Mouse (Mus musculus) liver, adult 2 months (tissue): ENCODE measurements around the gene Fam124a. TPM values are rescaled to one million over a fixed set of nuclear protein-coding genes. Genes with fewer than 3 reads are reported as not detected.
A peak's percentile ranks its signal among the peaks of the same experiment; 100 is the strongest.
"Not testable (repeated sequence)": the region's sequence is repeated elsewhere in the genome, so short reads cannot be mapped to it uniquely, and the experiment has no call there.

Source experiments
- DNase-seq: peaks from one replicate; pipeline ENCODE4 v3.0.0-alpha.2; 2011; ENCODE audit warnings: low read depth, low spot score; ENCODE audit errors: extremely low read depth
- H3K27ac ChIP-seq: fragments of 200-500 bp; replicated peaks from 2 replicates; pipeline ENCODE4 v1.5.1; 2012; ENCODE audit warnings: low read depth, mild to moderate bottlenecking, control low read depth, inconsistent platforms, low read length; ENCODE audit not compliant: insufficient read depth
- H3K27me3 ChIP-seq: fragments of 200-500 bp; 2 replicates; pipeline ENCODE4 v1.6.1; 2012; ENCODE audit warnings: mild to moderate bottlenecking, moderate library complexity, low read length, inconsistent platforms; ENCODE audit not compliant: control insufficient read depth, insufficient read depth
- H3K36me3 ChIP-seq: fragments of 200-500 bp; 2 replicates; pipeline ENCODE4 v1.6.1; 2012; ENCODE audit warnings: low read length, inconsistent platforms; ENCODE audit not compliant: control insufficient read depth, insufficient read depth
- H3K4me1 ChIP-seq: fragments of 200-500 bp; 2 replicates; pipeline ENCODE4 v1.6.1; 2011; ENCODE audit warnings: low read length; ENCODE audit not compliant: control insufficient read depth, insufficient read depth
- H3K4me3 ChIP-seq: fragments of 200-500 bp; 2 replicates; pipeline ENCODE4 v1.5.1; 2011; ENCODE audit warnings: low read depth, mild to moderate bottlenecking, control low read depth, low read length, moderate library complexity; ENCODE audit not compliant: insufficient read depth
- H3K79me2 ChIP-seq: fragments of 200-500 bp; 2 replicates; pipeline ENCODE4 v1.6.1; 2012; ENCODE audit warnings: inconsistent platforms, mild to moderate bottlenecking, low read length, moderate library complexity; ENCODE audit not compliant: control insufficient read depth, insufficient read depth
- H3K9ac ChIP-seq: fragments of 200-500 bp; 2 replicates; pipeline ENCODE4 v1.6.1; 2012; ENCODE audit warnings: low read depth, mild to moderate bottlenecking, control low read depth, inconsistent platforms, low read length
- CTCF ChIP-seq: fragments of 200-500 bp; IDR thresholded peaks from 2 replicates; pipeline ENCODE4 v1.5.1; 2011; ENCODE audit warnings: low read depth, low read length, control low read depth
- POLR2A ChIP-seq: fragments of 200-500 bp; IDR thresholded peaks from 2 replicates; pipeline ENCODE4 v1.6.1; 2011; ENCODE audit warnings: low read length, control low read depth; ENCODE audit not compliant: insufficient read depth; ENCODE audit errors: extremely low read depth
- WGBS: fragments of 180-500 bp; shearing (Covaris S2); methylation state at CpG from one replicate; pipeline ENCODE4 v1.1.7; 2018; 5-methylcytosine and 5-hydroxymethylcytosine counted together
- polyA plus RNA-seq: library from polyadenylated mRNA; depleted of rRNA; stranded (reverse); fragments of >200 nt; gene quantifications from 2 replicates; pipeline ENCODE4 v1.2.3, GENCODE M21; 2012
- total RNA-seq: library from RNA; depleted of rRNA; stranded (reverse); fragments of >200 nt; gene quantifications from 2 replicates; pipeline ENCODE4 v1.2.3, GENCODE M21; 2014

Fam124a gene
- total and polyA plus RNA-seq, 2 experiments: 4.2 to 9.8 TPM

DNA sequence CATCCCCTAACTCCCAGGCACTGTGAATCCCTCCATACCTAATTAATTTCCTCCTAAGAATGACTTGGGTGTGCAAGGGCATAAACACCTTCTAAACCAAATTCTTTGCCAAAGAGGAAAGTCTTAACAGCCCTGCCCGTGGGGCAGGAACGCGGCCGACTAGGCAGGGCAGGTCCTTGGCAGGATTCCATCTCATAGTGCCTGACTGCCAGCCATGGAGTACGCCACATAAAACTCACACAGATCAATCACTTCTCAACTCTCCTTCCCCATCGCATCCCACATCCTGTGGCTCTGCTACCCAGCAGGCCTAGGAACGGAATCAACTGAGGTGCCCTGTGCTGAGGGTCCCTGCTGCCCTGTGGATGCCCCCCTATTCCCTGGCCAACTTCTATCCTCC is 8.1 kb downstream of the Fam124a start:
- 61% methylated on average over 7 of the region's 7 CpGs for WGBS
- no peak overlapping the region for H3K4me3 ChIP-seq
- no peaks in the 10 kb centered on the region for H3K27me3 ChIP-seq
- H3K79me2 ChIP-seq: peaks cover 3% of the 10 kb centered on the region; the same call in 1 of the 2 replicates
- H3K36me3 ChIP-seq: peaks cover 2% of the 10 kb centered on the region; the same call in 1 of the 2 replicates
- no peak overlapping the region for H3K9ac ChIP-seq
- TF ChIP-seq POLR2A (no peak), CTCF (no peak)
- DNase-seq: peak; percentile 24
- no peaks in the 10 kb centered on the region for H3K4me1 ChIP-seq
- no peak overlapping the region for H3K27ac ChIP-seq

DNA sequence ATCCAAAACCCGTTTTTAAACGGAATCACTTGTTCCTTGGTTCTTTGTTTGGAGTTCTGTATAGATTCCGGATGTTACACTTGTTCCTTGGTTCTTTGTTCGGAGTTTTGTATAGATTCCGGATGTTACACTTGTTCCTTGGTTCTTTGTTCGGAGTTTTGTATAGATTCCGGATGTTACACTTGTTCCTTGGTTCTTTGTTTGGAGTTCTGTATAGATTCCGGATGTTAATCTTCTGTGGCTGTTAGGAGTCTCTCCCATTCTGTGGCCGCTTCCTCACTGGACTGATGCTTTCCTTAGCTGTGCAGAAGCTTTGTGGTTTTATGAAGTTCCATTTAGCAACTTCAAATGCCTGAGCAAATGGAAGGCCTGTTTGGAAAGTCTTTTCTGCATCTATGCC is 11.3 kb downstream of the Fam124a start, which contains the start of gene Gm4131:
Gene Gm4131, minus strand, starts transcription at position 101 of the 400 bp plus-strand sequence.
- H3K9ac ChIP-seq, H3K79me2 ChIP-seq, H3K4me1 ChIP-seq, DNase-seq, H3K27ac ChIP-seq, H3K36me3 ChIP-seq, H3K27me3 ChIP-seq, H3K4me3 ChIP-seq: not testable (repeated sequence)
- 74% methylated on average over 9 of the region's 9 CpGs for WGBS

DNA sequence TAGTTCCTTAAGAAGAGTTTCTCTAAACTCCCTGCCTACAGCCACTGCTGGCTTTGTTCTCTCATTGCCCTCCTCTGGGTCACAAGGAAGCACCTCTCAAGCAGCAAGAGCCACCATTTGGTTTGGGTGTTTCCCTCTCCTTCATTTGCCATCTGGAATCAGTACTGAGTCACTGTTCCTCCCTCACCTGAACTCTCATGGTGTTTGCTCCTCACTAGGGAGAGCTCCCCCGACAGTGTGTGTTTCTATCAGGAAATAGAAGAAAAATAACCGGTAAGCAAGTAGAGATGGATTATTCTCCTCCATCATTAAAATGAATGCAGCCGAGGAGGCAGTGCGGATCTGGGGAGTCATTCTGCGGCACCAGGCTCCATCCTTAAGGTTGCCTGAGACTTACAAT is 13.9 kb downstream of the Fam124a start:
- Histone ChIP-seq H3K27ac (no peak overlapping the region), H3K79me2 (no peaks in the 10 kb centered on the region; the same call in 1 of the 2 replicates), H3K4me3 (no peak overlapping the region), H3K27me3 (no peaks in the 10 kb centered on the region), H3K4me1 (no peaks in the 10 kb centered on the region), H3K9ac (no peak overlapping the region), H3K36me3 (peaks cover 4% of the 10 kb centered on the region; the same call in 1 of the 2 replicates)
- no peak for DNase-seq
- 88% methylated on average over 5 of the region's 5 CpGs for WGBS
- no peak for TF ChIP-seq POLR2A
- no peak for TF ChIP-seq CTCF

DNA sequence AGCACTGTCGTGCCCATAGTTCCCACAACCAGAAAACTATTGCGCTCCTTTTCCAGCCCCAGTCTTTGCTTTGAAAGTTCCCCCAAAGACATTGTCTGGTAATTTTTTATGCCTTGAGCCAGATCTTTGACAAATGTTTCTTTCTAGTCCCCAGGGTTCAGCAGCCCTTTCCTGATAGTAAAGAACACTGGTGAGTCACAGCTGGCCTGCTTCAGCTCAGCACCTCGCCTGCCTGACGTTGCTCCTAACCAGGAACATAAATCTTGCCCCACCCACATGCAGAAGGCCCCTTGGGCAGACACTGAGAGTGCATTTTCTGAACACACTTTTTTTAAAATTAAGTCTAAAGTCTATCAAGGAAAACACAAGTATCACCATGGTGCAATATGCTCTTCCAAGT is 14.8 kb downstream of the Fam124a start:
- H3K36me3 ChIP-seq: peaks cover 2% of the 10 kb centered on the region; the same call in 1 of the 2 replicates
- H3K27ac ChIP-seq: no peak overlapping the region
- 56% methylated on average over 4 of the region's 4 CpGs for WGBS
- H3K4me1 ChIP-seq: no peaks in the 10 kb centered on the region
- no peak overlapping the region for H3K4me3 ChIP-seq
- TF ChIP-seq CTCF (no peak), POLR2A (no peak)
- H3K79me2 ChIP-seq: no peaks in the 10 kb centered on the region
- H3K27me3 ChIP-seq: no peaks in the 10 kb centered on the region
- no peak overlapping the region for H3K9ac ChIP-seq
- no peak for DNase-seq

GRCm38 (mm10) chr14:62573454-62573853 is 17.9 kb downstream of the Fam124a start:
- Histone ChIP-seq H3K4me1 (no peaks in the 10 kb centered on the region), H3K36me3 (peaks cover 2% of the 10 kb centered on the region; the same call in 1 of the 2 replicates), H3K79me2 (no peaks in the 10 kb centered on the region), H3K27me3 (no peaks in the 10 kb centered on the region), H3K27ac (no peak overlapping the region), H3K4me3 (no peak overlapping the region), H3K9ac (no peak overlapping the region)
- 0% methylated on average over 2 of the region's 3 CpGs for WGBS
- no peak for TF ChIP-seq CTCF
- TF ChIP-seq POLR2A: no peak
- no peak for DNase-seq

- no peak for DNase-seq
- Histone ChIP-seq H3K36me3 (no peaks in the 10 kb centered on the region; the same call in 1 of the 2 replicates), H3K27me3 (no peaks in the 10 kb centered on the region), H3K4me1 (no peaks in the 10 kb centered on the region), H3K79me2 (no peaks in the 10 kb centered on the region), H3K27ac (no peak overlapping the region), H3K9ac (no peak overlapping the region), H3K4me3 (no peak overlapping the region)
- 80% methylated on average over 6 of the region's 6 CpGs for WGBS
- no peak for TF ChIP-seq CTCF
- no peak for TF ChIP-seq POLR2A
These were observed 19.4 kb downstream of the Fam124a start for GRCm38 (mm10) chr14:62574906-62575305.
